Mouse (Mus musculus): ENCODE measurements around the gene Fam171a1.

Gene Fam171a1

GRCm38 (mm10) chr2:3138308-3138707 lies 24.3 kb downstream of the Fam171a1 start:
- no peak for DNase-seq (ENCODE audit: low spot score in 2 of 2)

GRCm38 (mm10) chr2:3139065-3139464 lies 25.0 kb downstream of the Fam171a1 start:
- DNase-seq (ENCODE audit: low spot score in 2 of 2), result no peak

- DNase-seq (ENCODE audit: low spot score in 2 of 2), result no peak
Observed at GRCm38 (mm10) chr2:3139578-3139977, 25.6 kb downstream of the Fam171a1 start.

- no peak for DNase-seq (ENCODE audit: low spot score in 2 of 2)
Observed at GRCm38 (mm10) chr2:3140585-3140984, 26.6 kb downstream of the Fam171a1 start.

- DNase-seq (ENCODE audit: low spot score in 2 of 2), result no peak
Observed at GRCm38 (mm10) chr2:3141804-3142203, 27.8 kb downstream of the Fam171a1 start.

- no peak for DNase-seq (ENCODE audit: low spot score in 2 of 2)
Observed at GRCm38 (mm10) chr2:3144291-3144690, 30.3 kb downstream of the Fam171a1 start.

GRCm38 (mm10) chr2:3147550-3148157 lies 33.6 kb downstream of the Fam171a1 start:
- no peak for DNase-seq (ENCODE audit: low spot score in 2 of 2)

GRCm38 (mm10) chr2:3148731-3149130 lies 34.7 kb downstream of the Fam171a1 start:
- DNase-seq (ENCODE audit: low spot score in 2 of 2), result no peak

- DNase-seq (ENCODE audit: low spot score in 2 of 2), result no peak
Observed at GRCm38 (mm10) chr2:3150324-3150723, 36.3 kb downstream of the Fam171a1 start.

GRCm38 (mm10) chr2:3151336-3151735 lies 37.3 kb downstream of the Fam171a1 start:
- DNase-seq (ENCODE audit: low spot score in 2 of 2), result no peak

GRCm38 (mm10) chr2:3154091-3154665 lies 40.2 kb downstream of the Fam171a1 start:
- no peak for DNase-seq (ENCODE audit: low spot score in 2 of 2)

GRCm38 (mm10) chr2:3154986-3155385 lies 41.0 kb downstream of the Fam171a1 start:
- DNase-seq (ENCODE audit: low spot score in 2 of 2), result no peak

- DNase-seq (ENCODE audit: low spot score in 2 of 2), result no peak
Observed at GRCm38 (mm10) chr2:3157030-3157429, 43.0 kb downstream of the Fam171a1 start.

- no peak for DNase-seq (ENCODE audit: low spot score in 2 of 2)
Observed at GRCm38 (mm10) chr2:3157661-3158344, 43.8 kb downstream of the Fam171a1 start.

- no peak for DNase-seq (ENCODE audit: low spot score in 2 of 2)
Observed at GRCm38 (mm10) chr2:3158682-3159412, 44.8 kb downstream of the Fam171a1 start.

GRCm38 (mm10) chr2:3161578-3161977 lies 47.6 kb downstream of the Fam171a1 start:
- no peak for DNase-seq (ENCODE audit: low spot score in 2 of 2)

- DNase-seq (ENCODE audit: low spot score in 2 of 2), result no peak
Observed at GRCm38 (mm10) chr2:3163501-3164076, 49.6 kb downstream of the Fam171a1 start.

GRCm38 (mm10) chr2:3165037-3165600 lies 51.1 kb downstream of the Fam171a1 start:
- DNase-seq (ENCODE audit: low spot score in 2 of 2), result no peak

- no peak for DNase-seq (ENCODE audit: low spot score in 2 of 2)
Observed at GRCm38 (mm10) chr2:3165890-3166605, 52.0 kb downstream of the Fam171a1 start.

- DNase-seq (ENCODE audit: low spot score in 2 of 2), result no peak
Observed at GRCm38 (mm10) chr2:3168719-3169402, 54.8 kb downstream of the Fam171a1 start.

- DNase-seq (ENCODE audit: low spot score in 2 of 2), result no peak
Observed at GRCm38 (mm10) chr2:3169403-3169747, 55.4 kb downstream of the Fam171a1 start.

Measured in spleen, postnatal 36 days (tissue).